Mouse (Mus musculus): Measurements from ENCODE around the gene 6030498E09Rik. TPM values are rescaled to one million over a fixed set of nuclear protein-coding genes. Genes with fewer than 3 reads are reported as not detected.

6030498E09Rik gene
- polyA plus RNA-seq, 1 experiment from 2014 or later: not detected

DNA sequence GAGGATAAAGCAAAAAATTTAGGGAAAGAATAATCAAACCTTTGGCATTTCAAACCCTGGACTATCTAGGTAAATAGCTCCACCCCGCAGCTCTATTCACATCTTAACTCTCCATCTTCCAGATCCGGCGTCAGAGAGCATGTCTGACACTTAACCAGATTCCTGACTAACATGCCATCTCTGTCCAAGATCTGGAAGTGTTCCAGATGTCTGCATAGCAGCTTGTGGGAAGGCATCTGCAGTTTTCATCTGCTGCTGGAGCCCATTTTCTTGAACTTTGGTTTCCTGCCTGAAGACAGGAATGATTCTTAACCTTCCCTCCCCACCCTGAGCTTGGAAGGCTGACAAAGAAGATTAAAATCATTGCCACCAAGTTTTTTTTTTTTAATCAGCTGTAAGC, 44.4 kb downstream of the 6030498E09Rik start:
- no peak overlapping the region for H3K9ac ChIP-seq (ENCODE audit: low read depth, low read length)
- no peaks in the 10 kb centered on the region for H3K27me3 ChIP-seq (ENCODE audit: control insufficient read depth, insufficient read depth, low read length)
- WGBS: 78% methylated on average over 3 of the region's 3 CpGs
- H3K9me3 ChIP-seq (ENCODE audit: control insufficient read depth, low read length): no peaks in the 10 kb centered on the region
- no peaks in the 10 kb centered on the region for H3K4me1 ChIP-seq (ENCODE audit: control insufficient read depth, insufficient read depth, low read length)
- H3K36me3 ChIP-seq (ENCODE audit: control insufficient read depth, insufficient read depth, low read length): no peaks in the 10 kb centered on the region
- H3K4me2 ChIP-seq (replicated peaks; ENCODE audit: low read depth, low read length): no peak overlapping the region
- no peak for ATAC-seq (ENCODE audit: low FRiP score, low TSS enrichment)
- no peak overlapping the region for H3K4me3 ChIP-seq (ENCODE audit: low read length)
- no peak overlapping the region for H3K27ac ChIP-seq (ENCODE audit: low read depth, low read length)

DNA sequence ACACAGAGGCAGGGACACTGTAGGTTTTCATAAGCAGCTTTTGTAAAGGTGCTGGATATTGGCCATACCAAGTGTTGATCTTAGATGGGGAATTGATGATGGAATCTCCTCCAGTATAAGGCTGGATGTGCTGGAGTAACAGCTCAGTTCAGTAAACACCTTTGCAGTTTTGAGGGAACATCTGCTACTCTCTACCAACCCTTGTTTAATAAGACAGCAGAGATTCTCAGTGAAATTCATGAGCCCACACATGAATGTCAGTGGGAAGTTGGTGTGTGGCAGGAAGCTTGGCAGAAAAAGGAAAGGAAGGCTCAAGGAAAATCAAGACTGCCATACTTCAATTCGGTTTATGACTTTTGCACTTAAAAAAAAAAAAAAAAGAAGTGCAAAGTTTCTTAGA, 186.1 kb downstream of the 6030498E09Rik start:
- WGBS: 79% methylated on average over 1 of the region's 1 CpGs
- Histone ChIP-seq H3K4me3 (ENCODE audit: low read length) (no peak overlapping the region), H3K4me1 (ENCODE audit: control insufficient read depth, insufficient read depth, low read length) (no peaks in the 10 kb centered on the region), H3K4me2 (replicated peaks; ENCODE audit: low read depth, low read length) (no peak overlapping the region), H3K27me3 (ENCODE audit: control insufficient read depth, insufficient read depth, low read length) (no peaks in the 10 kb centered on the region), H3K27ac (ENCODE audit: low read depth, low read length) (no peak overlapping the region), H3K36me3 (ENCODE audit: control insufficient read depth, insufficient read depth, low read length) (no peaks in the 10 kb centered on the region), H3K9ac (ENCODE audit: low read depth, low read length) (no peak overlapping the region), H3K9me3 (ENCODE audit: control insufficient read depth, low read length) (no peaks in the 10 kb centered on the region)
- ATAC-seq (ENCODE audit: low FRiP score, low TSS enrichment): no peak

DNA sequence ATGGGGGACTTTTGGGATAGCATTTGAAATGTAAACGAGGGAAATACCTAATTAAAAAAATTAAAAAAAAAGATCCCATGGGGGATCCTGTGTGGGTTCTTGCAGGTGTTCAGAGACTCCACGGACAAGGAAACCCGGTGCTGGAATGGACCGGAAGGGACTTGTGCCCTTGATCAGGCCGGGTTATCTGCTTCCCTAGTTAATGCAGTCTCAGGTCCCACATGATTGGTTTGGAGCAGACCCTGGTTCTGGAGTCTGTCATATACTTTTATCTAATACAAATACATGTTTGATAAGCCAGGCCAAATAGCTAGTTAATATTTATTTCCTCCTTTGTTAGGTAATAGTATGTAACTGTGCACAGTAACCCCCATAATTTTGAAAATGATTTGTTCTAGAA, 223.8 kb downstream of the 6030498E09Rik start:
- Histone ChIP-seq H3K9me3 (ENCODE audit: control insufficient read depth, low read length) (no peaks in the 10 kb centered on the region), H3K27me3 (ENCODE audit: control insufficient read depth, insufficient read depth, low read length) (no peaks in the 10 kb centered on the region), H3K36me3 (ENCODE audit: control insufficient read depth, insufficient read depth, low read length) (no peaks in the 10 kb centered on the region), H3K4me3 (ENCODE audit: low read length) (no peak overlapping the region), H3K4me1 (ENCODE audit: control insufficient read depth, insufficient read depth, low read length) (no peaks in the 10 kb centered on the region), H3K4me2 (replicated peaks; ENCODE audit: low read depth, low read length) (no peak overlapping the region), H3K27ac (ENCODE audit: low read depth, low read length) (no peak overlapping the region), H3K9ac (ENCODE audit: low read depth, low read length) (no peak overlapping the region)
- no peak for ATAC-seq (ENCODE audit: low FRiP score, low TSS enrichment)
- 92% methylated on average over 5 of the region's 5 CpGs for WGBS

Small RNAs within 50 kb of the gene (microRNA-seq; reads per million reads assigned to microRNA genes)
- gene Gm25642: not detected

Other genes with a start within 250 kb of the 6030498E09Rik start
- 29.9 and 47.2 TPM in 2 replicates for gene Cul4b, start 196.5 kb upstream of the 6030498E09Rik start, polyA plus RNA-seq (2014; fragmentation: Nextera tagmentation; extraction: Ambion mirVana)
- 81.7 and 103 TPM in 2 replicates for gene Mcts1, start 172.1 kb upstream of the 6030498E09Rik start, polyA plus RNA-seq (2014; fragmentation: Nextera tagmentation; extraction: Ambion mirVana)
- 29.0 and 38.4 TPM in 2 replicates for gene C1galt1c1, start 137.6 kb upstream of the 6030498E09Rik start, polyA plus RNA-seq (2014; fragmentation: Nextera tagmentation; extraction: Ambion mirVana)

All from kidney, embryonic 14.5 days (tissue).